Mouse (Mus musculus) A20 (cell line): ENCODE data around the gene Chd9.
"Not testable (repeated sequence)": the region's sequence is repeated elsewhere in the genome, so short reads cannot be mapped to it uniquely, and the experiment has no call there.

Experiments
- DNase-seq: peaks from one replicate; pipeline ENCODE4 v3.0.0-alpha.2; 2011; ENCODE audit warnings: low read depth, low spot score

Gene Chd9

GRCm38 (mm10) chr8:90907848-90908551, 79.8 kb downstream of the Chd9 start:
- peak; percentile 97 for DNase-seq

GRCm38 (mm10) chr8:90908580-90909471, 80.7 kb downstream of the Chd9 start:
- DNase-seq: peak; percentile 70

- no peak for DNase-seq
Measured at GRCm38 (mm10) chr8:90923158-90923905, 95.2 kb downstream of the Chd9 start.

- DNase-seq: peak; percentile 43
Measured at GRCm38 (mm10) chr8:90928412-90928811, 100.3 kb downstream of the Chd9 start.

GRCm38 (mm10) chr8:90930125-90930524, 102.0 kb downstream of the Chd9 start:
- not testable (repeated sequence) for DNase-seq

- no peak for DNase-seq
Measured at GRCm38 (mm10) chr8:90932934-90933333, 104.8 kb downstream of the Chd9 start.

DNA sequence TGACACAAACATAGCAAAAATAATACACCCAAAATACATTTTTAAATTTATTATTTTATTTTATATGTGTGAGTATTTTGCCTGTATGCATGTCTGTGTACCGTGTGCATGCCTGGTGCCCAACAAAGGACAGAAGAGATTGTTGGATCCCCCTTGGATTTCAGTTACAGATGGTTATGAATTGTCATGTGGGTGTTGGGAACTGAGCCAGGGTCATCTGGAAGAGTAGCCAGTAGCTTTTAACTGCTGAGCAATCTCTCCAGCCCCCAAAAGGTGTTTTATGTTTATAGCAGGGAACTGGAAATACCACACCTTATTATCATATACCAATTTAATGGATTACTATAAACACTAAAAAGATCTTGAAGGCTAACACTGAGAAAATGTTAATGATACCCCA, 106.6 kb downstream of the Chd9 start:
- no peak for DNase-seq

- DNase-seq: peak; percentile 51
Measured at GRCm38 (mm10) chr8:90936840-90937239, 108.7 kb downstream of the Chd9 start.

GRCm38 (mm10) chr8:90938352-90938930, 110.3 kb downstream of the Chd9 start:
- DNase-seq: no peak

DNA sequence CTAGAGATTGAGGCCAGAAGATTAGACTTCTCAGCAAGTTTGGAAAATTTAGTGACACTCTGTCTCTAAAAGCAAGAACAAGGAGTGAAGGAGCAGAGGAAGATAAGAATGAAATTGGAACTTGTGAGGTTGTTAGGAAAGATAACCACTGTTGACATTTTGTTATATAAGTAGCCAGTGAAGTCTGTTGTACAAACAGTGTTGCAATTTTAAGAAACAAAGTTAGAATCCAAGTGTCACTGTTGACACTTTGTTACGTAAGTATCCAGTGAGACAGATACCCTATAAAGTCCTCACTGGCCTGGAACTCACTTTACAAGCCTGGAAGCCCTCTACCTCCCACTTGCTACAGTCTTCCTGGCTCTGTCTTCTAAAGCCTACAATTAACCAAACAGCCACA, 111.7 kb downstream of the Chd9 start:
- DNase-seq: no peak

GRCm38 (mm10) chr8:90943770-90944169, 115.6 kb downstream of the Chd9 start:
- DNase-seq: no peak

GRCm38 (mm10) chr8:90954802-90955760, 126.9 kb downstream of the Chd9 start:
- no peak for DNase-seq

- DNase-seq: no peak
Measured at GRCm38 (mm10) chr8:90955761-90956136, 127.6 kb downstream of the Chd9 start.

GRCm38 (mm10) chr8:90956390-90956789, 128.2 kb downstream of the Chd9 start:
- no peak for DNase-seq

DNA sequence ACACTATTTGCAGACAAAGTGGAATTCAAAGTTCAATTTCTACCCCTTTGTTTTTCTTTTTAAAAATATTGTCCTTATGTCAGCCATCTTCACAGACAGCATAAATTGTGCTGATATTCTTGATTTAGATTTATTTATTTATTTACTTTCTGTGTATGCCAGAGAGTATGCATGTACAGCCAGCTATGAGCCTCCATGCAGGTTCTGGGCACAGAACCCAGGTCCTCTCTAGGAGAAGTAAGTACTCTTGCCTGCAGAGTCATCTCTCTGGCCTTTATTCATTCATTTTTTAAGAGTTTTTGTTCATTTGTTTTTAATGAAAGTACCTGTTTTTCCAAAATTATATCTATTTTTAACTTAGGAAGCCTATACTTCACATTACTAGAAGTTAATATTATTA, 129.6 kb downstream of the Chd9 start:
- DNase-seq: no peak

DNA sequence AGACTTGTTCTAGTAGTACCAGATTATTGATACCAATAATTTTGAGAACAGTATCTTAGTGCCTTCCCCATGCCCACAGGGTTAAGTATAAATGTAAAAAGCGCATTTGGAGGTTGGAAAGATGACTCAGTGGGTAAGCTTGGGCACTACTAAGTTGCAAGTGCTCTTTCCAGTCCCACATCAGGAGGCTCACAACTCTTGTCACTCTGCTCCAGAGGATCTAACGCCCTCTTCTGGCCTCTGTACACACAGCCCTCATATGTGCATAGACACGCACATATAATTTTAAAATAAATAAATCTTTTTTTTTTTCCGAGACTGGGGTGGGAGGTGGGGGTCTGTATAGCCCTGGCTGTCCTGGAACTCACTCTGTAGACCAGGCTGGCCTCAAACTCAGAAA, 131.6 kb downstream of the Chd9 start:
- DNase-seq: no peak

GRCm38 (mm10) chr8:90961603-90962002, 133.5 kb downstream of the Chd9 start:
- DNase-seq: no peak

DNA sequence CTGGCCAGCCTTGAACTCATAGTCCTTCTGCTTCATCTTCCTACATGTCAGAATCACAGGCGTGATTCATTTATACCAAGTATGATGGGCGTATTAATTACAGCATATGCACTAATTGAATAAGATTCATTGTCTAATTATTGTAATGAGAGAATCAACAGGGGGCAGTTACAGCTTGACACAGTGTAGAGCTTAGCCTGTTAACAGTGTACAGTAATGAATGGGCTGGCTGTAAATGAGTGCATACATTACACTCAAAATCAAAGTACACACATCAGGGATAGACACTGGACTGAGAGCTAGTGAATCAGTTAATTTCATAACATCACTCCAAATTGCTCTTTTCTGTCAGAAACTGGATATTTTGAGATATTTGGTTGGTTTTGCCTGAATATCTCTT, 135.9 kb downstream of the Chd9 start:
- no peak for DNase-seq

- no peak for DNase-seq
Measured at GRCm38 (mm10) chr8:90965467-90966170, 137.5 kb downstream of the Chd9 start.

DNA sequence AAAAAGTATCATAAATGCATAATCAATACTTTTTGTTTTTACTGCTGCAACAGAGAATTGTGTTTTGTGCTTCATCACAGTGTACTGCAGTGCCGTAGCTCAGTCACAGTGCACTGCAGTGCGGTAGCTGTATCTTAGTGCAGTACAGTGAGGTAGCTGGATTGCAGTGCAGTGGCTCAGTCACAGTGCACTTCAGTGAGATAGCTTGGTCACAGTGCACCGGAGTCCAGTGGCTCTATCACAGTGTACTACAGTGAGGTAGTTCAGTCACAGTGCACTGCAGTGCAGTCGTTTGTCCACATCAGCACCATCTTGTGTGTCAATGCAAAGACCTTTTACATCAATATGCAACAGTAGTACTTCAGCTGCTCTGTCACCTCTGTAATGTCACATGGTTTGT, 140.2 kb downstream of the Chd9 start:
- no peak for DNase-seq
